8 mouse cellular contexts compared by ENCODE assay signal in genomic region chr9:50752054-50752602, GRCm38 (mm10). TPM values are rescaled to one million over a fixed set of nuclear protein-coding genes. Genes with fewer than 3 reads are reported as not detected.
DNase-seq lines count a peak whose midpoint lies in the region; ATAC-seq lines count a peak whose summit lies in the region.

Gene Hspb2, minus strand, starts transcription at chr9:50752354.

- peak; percentile 55 for DNase-seq in cerebellum, adult 9-11 months
- DNase-seq in cerebellum, adult 8-10 months = no peak
- DNase-seq in NIH3T3 (ENCODE audit: low read depth) = peak; percentile 49
- peak; percentile 8 for DNase-seq in liver
- DNase-seq in right cerebral cortex, adult 18-20 months = no peak

- no peaks in the 10 kb centered on the region for H3K9me3 ChIP-seq in heart, embryonic 12.5 days (replicated peaks)
- H3K9me3 ChIP-seq in forebrain, embryonic 16.5 days (ENCODE audit: control insufficient read depth, low read length) = no peaks in the 10 kb centered on the region

- H3K4me1 ChIP-seq in heart, embryonic 12.5 days (replicated peaks) = peaks cover 44% of the 10 kb centered on the region
- peaks cover 10% of the 10 kb centered on the region for H3K4me1 ChIP-seq in forebrain, embryonic 16.5 days (replicated peaks; ENCODE audit: control insufficient read depth, insufficient read depth, low read length)

- H3K4me3 ChIP-seq in heart, embryonic 12.5 days = peak within 1 kb of the TSS; percentile 74
- no peak within 1 kb of the TSS for H3K4me3 ChIP-seq in forebrain, embryonic 16.5 days (replicated peaks; ENCODE audit: low read length)

- peak within 1 kb of the TSS; percentile 93 for H3K9ac ChIP-seq in heart, embryonic 12.5 days
- H3K9ac ChIP-seq in forebrain, embryonic 16.5 days (replicated peaks; ENCODE audit: low read depth, low read length) = no peak within 1 kb of the TSS

- H3K27me3 ChIP-seq in heart, embryonic 12.5 days (replicated peaks) = no peaks in the 10 kb centered on the region
- 0 out of 2 replicates have a peak, but pooled peaks cover 2% of the 10 kb centered on the region for H3K27me3 ChIP-seq in forebrain, embryonic 16.5 days (replicated peaks; ENCODE audit: control insufficient read depth, insufficient read depth, low read length)

- peak; percentile 83 for ATAC-seq in heart, embryonic 12.5 days (ENCODE audit: insufficient number of reproducible peaks, low FRiP score)
- ATAC-seq in inflammation-experienced regulatory T-cells, adult 6 months = no peak
- ATAC-seq in forebrain, embryonic 16.5 days = no peak

- WGBS in heart, embryonic 12.5 days = 33% methylated on average over 14 of the region's 14 CpGs
- WGBS in forebrain, embryonic 16.5 days = 55% methylated on average over 14 of the region's 14 CpGs

- H3K36me3 ChIP-seq in heart, embryonic 12.5 days = peaks cover 21% of the 10 kb centered on the region
- no peaks in the 10 kb centered on the region for H3K36me3 ChIP-seq in forebrain, embryonic 16.5 days (ENCODE audit: control insufficient read depth, insufficient read depth)

- H3K4me2 ChIP-seq in heart, embryonic 12.5 days = peak within 1 kb of the TSS; percentile 66
- no peak within 1 kb of the TSS for H3K4me2 ChIP-seq in forebrain, embryonic 16.5 days (ENCODE audit: low read length)

- peak within 1 kb of the TSS; percentile 99 for H3K27ac ChIP-seq in heart, embryonic 12.5 days (ENCODE audit: poor library complexity, severe bottlenecking)
- H3K27ac ChIP-seq in forebrain, embryonic 16.5 days (ENCODE audit: low read length) = no peak within 1 kb of the TSS

RNA-seq across cellular contexts. Expression of gene Hspb2, which starts in this region (rescaled TPM):
- 284 and 285 TPM in 2 replicates for polyA plus RNA-seq in heart, embryonic 12.5 days (2016; fragmentation: Nextera tagmentation; extraction: Ambion mirVana)
- polyA plus RNA-seq in inflammation-experienced regulatory T-cells, adult 6 months (2017; shearing (Covaris generic)) = not detected
- polyA plus RNA-seq in forebrain, embryonic 16.5 days (2015; fragmentation: Nextera tagmentation; extraction: Ambion mirVana) = 0.81 and 0.96 TPM in 2 replicates

Comparison
In these comparisons a context has a peak if more than half of its experiments do, and no peak if none do; other contexts are left out.
1. RNA of gene Hspb2 (polyA plus RNA-seq): 284 to 285 TPM in heart, embryonic 12.5 days; 0.81 to 0.96 TPM in forebrain, embryonic 16.5 days and not detected in inflammation-experienced regulatory T-cells, adult 6 months; every median in the first group is over 100 times any median in the second.
2. DNase-seq: peak in cerebellum, adult 9-11 months (single experiment), NIH3T3 (single experiment) and liver (single experiment); none in cerebellum, adult 8-10 months (single experiment) and right cerebral cortex, adult 18-20 months (single experiment).